Mouse (Mus musculus) MEL (cell line): ENCODE data around the gene Cela3b.

Experiments used
- CTCF ChIP-seq, 3 experiments: IDR thresholded peaks in 2 of 3; conservative IDR thresholded peaks in 1 of 3; 2 replicates each; pipeline ENCODE4 v1.5.1; 2011 to 2012; ENCODE audit warnings: low read length in 3 of 3, low read depth in 2 of 3, mild to moderate bottlenecking in 2 of 3, improper control_type of control experiment in 1 of 3, inconsistent platforms in 1 of 3, mixed read lengths in 1 of 3, moderate library complexity in 1 of 3; ENCODE audit not compliant: control insufficient read depth in 1 of 3, insufficient read depth in 1 of 3, poor library complexity in 1 of 3, severe bottlenecking in 1 of 3
- JUND ChIP-seq: IDR thresholded peaks from 2 replicates; pipeline ENCODE4 v1.6.1; 2011; ENCODE audit warnings: low read depth, mild to moderate bottlenecking, improper control_type of control experiment, low read length
- MYB ChIP-seq: IDR thresholded peaks from 2 replicates; pipeline ENCODE4 v1.6.1; 2011; ENCODE audit warnings: mild to moderate bottlenecking, low read depth, low read length, improper control_type of control experiment
- RAD21 ChIP-seq: IDR thresholded peaks from 2 replicates; pipeline ENCODE4 v1.6.1; 2011; ENCODE audit warnings: mild to moderate bottlenecking, low read depth, low read length, improper control_type of control experiment
- TBP ChIP-seq: IDR thresholded peaks from 2 replicates; pipeline ENCODE4 v1.8.0; 2011; ENCODE audit warnings: low read depth, low read length, improper control_type of control experiment
- USF2 ChIP-seq, 2 experiments: IDR thresholded peaks; 2 replicates each; pipeline ENCODE4 v1.6.1; 2011 to 2012; ENCODE audit warnings: improper control_type of control experiment in 2 of 2, low read length in 2 of 2, borderline replicate concordance in 1 of 2, inconsistent platforms in 1 of 2, low read depth in 1 of 2, mild to moderate bottlenecking in 1 of 2; ENCODE audit not compliant: insufficient read depth in 1 of 2

DNA sequence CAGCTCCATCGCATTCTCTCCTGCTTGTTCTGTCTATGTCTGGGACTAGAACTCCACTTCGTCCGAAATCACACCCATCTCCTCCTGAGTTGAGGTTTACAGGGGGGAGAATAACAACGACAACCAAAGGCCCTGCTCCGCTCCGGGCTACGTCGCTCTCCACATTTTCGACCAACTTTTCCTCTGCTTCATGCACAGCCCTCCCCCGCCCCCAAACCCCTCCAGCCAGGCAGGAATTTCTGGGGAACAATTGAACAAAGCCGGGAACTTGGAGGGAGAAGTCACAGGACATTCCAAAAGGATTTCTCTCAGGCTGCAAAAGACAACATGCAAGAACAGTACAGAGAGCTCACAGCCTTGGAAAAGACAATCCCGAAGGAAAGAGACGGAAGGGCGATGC lies 30.3 kb upstream of the Cela3b start:
- TF ChIP-seq CTCF (IDR thresholded peaks at IDR 0.05 in 2 of 3, conservative IDR thresholded peaks at IDR 0.05 in 1 of 3; ENCODE audit: control insufficient read depth in 1 of 3, insufficient read depth in 1 of 3, low read depth in 2 of 3, low read length in 3 of 3, poor library complexity in 1 of 3, severe bottlenecking in 1 of 3) (no peak), JUND (no peak), RAD21 (no peak), USF2 (IDR thresholded peaks at IDR 0.05; ENCODE audit: borderline replicate concordance in 1 of 2, insufficient read depth in 1 of 2, low read depth in 1 of 2, low read length in 2 of 2) (no peak), TBP (no peak), MYB (no peak)
